In the genomic region with DNA sequence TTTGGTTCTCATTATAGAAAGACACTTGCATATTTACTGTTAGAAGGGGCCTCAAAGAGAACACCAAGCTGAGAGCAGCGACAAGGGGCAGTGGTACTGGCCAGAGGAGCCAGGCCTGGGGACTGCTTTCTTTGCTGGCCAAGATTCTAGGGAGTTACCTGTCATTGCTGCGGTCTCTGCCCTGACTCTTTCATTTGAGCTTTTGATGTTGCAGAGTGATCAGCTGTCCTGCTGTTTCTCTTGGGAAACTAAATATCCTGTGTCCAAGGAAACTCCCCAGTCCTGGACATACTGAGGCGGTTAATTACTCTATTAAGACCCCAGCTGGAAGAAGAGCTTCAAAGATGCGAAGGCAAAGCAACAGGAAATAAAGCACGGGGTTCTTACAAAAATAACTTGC, we compare ENCODE assay signal across 28 mouse cellular contexts.
A peak's percentile ranks its signal among the peaks of the same experiment; 100 is the strongest.
DNase-seq lines count a peak whose midpoint lies in the region; ATAC-seq and TF ChIP-seq lines count a peak whose summit lies in the region.
"Had no signal": no experiment of that assay in that cellular context is flagged by ENCODE, and none has a peak within 500 bp of the region (broad histone marks: within the 10 kb centered on the region; RNA-seq: fewer than 3 reads in every experiment).

No protein-coding gene starts in this region.

- no peak for TF ChIP-seq CTCF in liver, postnatal 0 days (IDR thresholded peaks at IDR 0.05; ENCODE audit: low read depth)

- no peaks in the 10 kb centered on the region for H3K27me3 ChIP-seq in heart, embryonic 11.5 days (ENCODE audit: control insufficient read depth, insufficient read depth, low read length)
- no peaks in the 10 kb centered on the region for H3K27me3 ChIP-seq in kidney, embryonic 16.5 days (ENCODE audit: insufficient read depth, low read length)
- H3K27me3 ChIP-seq in forebrain, embryonic 13.5 days, result no peaks in the 10 kb centered on the region
- H3K27me3 ChIP-seq in midbrain, embryonic 12.5 days, result no peaks in the 10 kb centered on the region
- no peaks in the 10 kb centered on the region for H3K27me3 ChIP-seq in liver, postnatal 0 days (ENCODE audit: insufficient read depth, low read length)
- H3K27me3 ChIP-seq: embryonic facial prominence, embryonic 13.5 days; heart, embryonic 13.5 days; hindbrain, embryonic 15.5 days; limb, embryonic 15.5 days; liver, embryonic 13.5 days; neural tube, embryonic 13.5 days had no signal

- no peak overlapping the region for H3K4me3 ChIP-seq in heart, embryonic 11.5 days (ENCODE audit: low read depth, low read length)
- H3K4me3 ChIP-seq in kidney, embryonic 16.5 days (ENCODE audit: low read length), result no peak overlapping the region
- H3K4me3 ChIP-seq in forebrain, embryonic 13.5 days, result no peak overlapping the region
- no peak overlapping the region for H3K4me3 ChIP-seq in midbrain, embryonic 12.5 days
- H3K4me3 ChIP-seq in liver, postnatal 0 days (ENCODE audit: low read depth, low read length), result no peak overlapping the region
- H3K4me3 ChIP-seq: embryonic facial prominence, embryonic 13.5 days; heart, embryonic 13.5 days; hindbrain, embryonic 15.5 days; limb, embryonic 10.5 days; limb, embryonic 15.5 days; liver, embryonic 13.5 days; neural tube, embryonic 13.5 days had no signal

- no peak for ATAC-seq in heart, embryonic 11.5 days (replicated peaks; ENCODE audit: insufficient number of reproducible peaks, low FRiP score, low TSS enrichment)
- peak; percentile 88 for ATAC-seq in kidney, embryonic 16.5 days (ENCODE audit: low FRiP score, low TSS enrichment)
- ATAC-seq in forebrain, embryonic 13.5 days, result peak; percentile 52
- ATAC-seq in midbrain, embryonic 12.5 days (ENCODE audit: low FRiP score, low read depth), result no peak; the same call in 1 of the 2 replicates
- no peak for ATAC-seq in liver, postnatal 0 days
- ATAC-seq: inflammation-experienced regulatory T-cells, adult 6 months; Patski had no signal

- H3K4me1 ChIP-seq in heart, embryonic 11.5 days (ENCODE audit: control insufficient read depth, insufficient read depth, low read length), result no peaks in the 10 kb centered on the region
- peaks cover 11% of the 10 kb centered on the region for H3K4me1 ChIP-seq in kidney, embryonic 16.5 days (ENCODE audit: insufficient read depth, low read length)
- peaks cover 9% of the 10 kb centered on the region; the same call in 1 of the 2 replicates for H3K4me1 ChIP-seq in forebrain, embryonic 13.5 days
- peaks cover 10% of the 10 kb centered on the region for H3K4me1 ChIP-seq in midbrain, embryonic 12.5 days
- H3K4me1 ChIP-seq in liver, postnatal 0 days (ENCODE audit: insufficient read depth), result no peaks in the 10 kb centered on the region
- H3K4me1 ChIP-seq: embryonic facial prominence, embryonic 13.5 days; heart, embryonic 13.5 days; hindbrain, embryonic 15.5 days; limb, embryonic 15.5 days; liver, embryonic 13.5 days had no signal

- no peak for TF ChIP-seq EP300 in liver, postnatal 0 days (IDR thresholded peaks at IDR 0.05; ENCODE audit: low read depth)

- 65% methylated on average over 5 of the region's 5 CpGs for WGBS in heart, embryonic 11.5 days (ENCODE audit: insufficient replicate concordance)
- 23% methylated on average over 5 of the region's 5 CpGs for WGBS in kidney, embryonic 16.5 days
- 19% methylated on average over 5 of the region's 5 CpGs for WGBS in forebrain, embryonic 13.5 days
- 20% methylated on average over 5 of the region's 5 CpGs for WGBS in midbrain, embryonic 12.5 days
- WGBS in liver, postnatal 0 days (ENCODE audit: insufficient replicate concordance), result 62% methylated on average over 5 of the region's 5 CpGs

- no peaks in the 10 kb centered on the region for H3K9me3 ChIP-seq in heart, embryonic 11.5 days (replicated peaks; ENCODE audit: control insufficient read depth, low read length)
- peaks cover 2% of the 10 kb centered on the region; the same call in 1 of the 2 replicates for H3K9me3 ChIP-seq in kidney, embryonic 16.5 days (ENCODE audit: low read length)
- H3K9me3 ChIP-seq in forebrain, embryonic 13.5 days (replicated peaks), result peaks cover 6% of the 10 kb centered on the region; the same call in 1 of the 2 replicates
- 0 out of 2 replicates have a peak, but pooled peaks cover 8% of the 10 kb centered on the region for H3K9me3 ChIP-seq in midbrain, embryonic 12.5 days
- H3K9me3 ChIP-seq in liver, postnatal 0 days (ENCODE audit: low read length), result no peaks in the 10 kb centered on the region
- H3K9me3 ChIP-seq: embryonic facial prominence, embryonic 13.5 days; heart, embryonic 13.5 days; hindbrain, embryonic 15.5 days; limb, embryonic 10.5 days; limb, embryonic 15.5 days; liver, embryonic 13.5 days had no signal

- no peak overlapping the region for H3K9ac ChIP-seq in heart, embryonic 11.5 days (ENCODE audit: low read depth, low read length)
- no peak overlapping the region for H3K9ac ChIP-seq in kidney, embryonic 16.5 days (replicated peaks; ENCODE audit: low read length)
- H3K9ac ChIP-seq in forebrain, embryonic 13.5 days, result no peak overlapping the region
- H3K9ac ChIP-seq in midbrain, embryonic 12.5 days (replicated peaks), result no peak overlapping the region
- no peak overlapping the region for H3K9ac ChIP-seq in liver, postnatal 0 days (replicated peaks)
- H3K9ac ChIP-seq: embryonic facial prominence, embryonic 13.5 days; heart, embryonic 13.5 days; hindbrain, embryonic 15.5 days; limb, embryonic 15.5 days; liver, embryonic 13.5 days; lung, embryonic 14.5 days; neural tube, embryonic 13.5 days had no signal

- no peaks in the 10 kb centered on the region for H3K36me3 ChIP-seq in heart, embryonic 11.5 days (ENCODE audit: control insufficient read depth, insufficient read depth, low read length)
- H3K36me3 ChIP-seq in kidney, embryonic 16.5 days (ENCODE audit: insufficient read depth, low read length), result no peaks in the 10 kb centered on the region
- no peaks in the 10 kb centered on the region for H3K36me3 ChIP-seq in forebrain, embryonic 13.5 days (ENCODE audit: poor library complexity, severe bottlenecking)
- H3K36me3 ChIP-seq in midbrain, embryonic 12.5 days, result no peaks in the 10 kb centered on the region
- no peaks in the 10 kb centered on the region for H3K36me3 ChIP-seq in liver, postnatal 0 days (replicated peaks; ENCODE audit: insufficient read depth, low read length)
- H3K36me3 ChIP-seq: embryonic facial prominence, embryonic 13.5 days; heart, embryonic 13.5 days; hindbrain, embryonic 15.5 days; limb, embryonic 10.5 days; limb, embryonic 15.5 days; liver, embryonic 13.5 days; neural tube, embryonic 13.5 days had no signal

- no peak overlapping the region for H3K4me2 ChIP-seq in heart, embryonic 11.5 days
- no peak overlapping the region for H3K4me2 ChIP-seq in kidney, embryonic 16.5 days (replicated peaks; ENCODE audit: low read depth, low read length)
- H3K4me2 ChIP-seq in forebrain, embryonic 13.5 days, result no peak overlapping the region
- no peak overlapping the region for H3K4me2 ChIP-seq in midbrain, embryonic 12.5 days (replicated peaks)
- H3K4me2 ChIP-seq in liver, postnatal 0 days (ENCODE audit: low read depth, low read length), result no peak overlapping the region
- H3K4me2 ChIP-seq: embryonic facial prominence, embryonic 13.5 days; heart, embryonic 13.5 days; hindbrain, embryonic 15.5 days; limb, embryonic 15.5 days; liver, embryonic 13.5 days; lung, embryonic 14.5 days; neural tube, embryonic 13.5 days had no signal

- DNase-seq in heart, adult 11 months, result peak; percentile 39
- DNase-seq in kidney, postnatal 36 days, result no peak
- DNase-seq in adrenal gland, postnatal 14 days, result no peak
- no peak for DNase-seq in liver, postnatal 0 days
- DNase-seq: adrenal gland, postnatal 10 days; cerebellum, adult 11-12 months; gastrocnemius, postnatal 14 days; heart, postnatal 10 days; kidney, adult 8-10 months; liver, embryonic 13.5 days; lung, embryonic 14.5 days; lung, postnatal 14 days; right cerebral cortex, postnatal 4 days; thymus, adult 18-20 months; thymus, postnatal 36 days had no signal

- no peak overlapping the region for H3K27ac ChIP-seq in heart, embryonic 11.5 days (ENCODE audit: low read depth, low read length)
- H3K27ac ChIP-seq in kidney, embryonic 16.5 days (ENCODE audit: low read length), result peak overlapping the region; percentile 79
- H3K27ac ChIP-seq in forebrain, embryonic 13.5 days, result 0 out of 2 replicates have a peak overlapping the region, but pooled peaks have one; percentile 7
- H3K27ac ChIP-seq in midbrain, embryonic 12.5 days (replicated peaks), result 0 out of 2 replicates have a peak overlapping the region, but pooled peaks have one; percentile 22
- no peak overlapping the region for H3K27ac ChIP-seq in liver, postnatal 0 days (ENCODE audit: low read depth)
- H3K27ac ChIP-seq: embryonic facial prominence, embryonic 13.5 days; heart, embryonic 13.5 days; hindbrain, embryonic 15.5 days; limb, embryonic 10.5 days; limb, embryonic 15.5 days; liver, embryonic 13.5 days; neural tube, embryonic 13.5 days; stomach, postnatal 0 days had no signal

Comparison
In these comparisons a context has a peak if more than half of its experiments do, and no peak if none do; other contexts are left out.
1. ATAC-seq: peak in kidney, embryonic 16.5 days (single experiment) and forebrain, embryonic 13.5 days (single experiment); none in heart, embryonic 11.5 days (single experiment), midbrain, embryonic 12.5 days (single experiment) and liver, postnatal 0 days (single experiment).
2. H3K27ac ChIP-seq: peak in kidney, embryonic 16.5 days (single experiment), forebrain, embryonic 13.5 days (single experiment) and midbrain, embryonic 12.5 days (single experiment); none in heart, embryonic 11.5 days (single experiment) and liver, postnatal 0 days (single experiment).